Mouse (Mus musculus) left cerebral cortex, postnatal 25 days (tissue): ENCODE results near the gene Spin2g. TPM values are rescaled to one million over a fixed set of nuclear protein-coding genes. Genes with fewer than 3 reads are reported as not detected.
"Not testable (repeated sequence)": the region's sequence is repeated elsewhere in the genome, so short reads cannot be mapped to it uniquely, and the experiment has no call there.

Experiments used
- DNase-seq, 2 experiments: peaks; one replicate each; pipeline ENCODE4 v3.0.0; 2022; ENCODE audit warnings: low spot score in 2 of 2, mixed read lengths in 1 of 2
- intact Hi-C: fragments of 180-260 bp; cut with DNase I; formaldehyde crosslinking; loops from one replicate; pipeline ENCODE4 v1.15.1; 2025
- total RNA-seq, 2 experiments: library from RNA; stranded (reverse); gene quantifications; 2 replicates each; pipeline ENCODE4 v1.2.3; 2021

Spin2g gene
- not detected for total RNA-seq

- DNase-seq, intact Hi-C loops: not testable (repeated sequence)
These were observed at the start of gene Spin2g for GRCm38 (mm10) chrX:34238633-34239032. TSS of gene Spin2g (minus strand) at chrX:34238733.

Other genes with a start within 250 kb of the Spin2g start
- gene Btbd35f9, start 77.2 kb downstream of the Spin2g start, total RNA-seq = not detected
- gene Btbd35f8, start 211.8 kb upstream of the Spin2g start, total RNA-seq = not detected